Mouse (Mus musculus) cortical plate, adult 2 months (tissue): ENCODE measurements at regions not wholly inside any gene's neighbourhood (a gene's known extent, or its start where the extent isn't known, plus 50 kb on each side); places are given as distances from the start of the nearest gene placed in this dataset.

Experiments used
- CTCF ChIP-seq: fragments of 200-500 bp; IDR thresholded peaks from 2 replicates; pipeline ENCODE4 v1.5.1; 2011; ENCODE audit warnings: mild to moderate bottlenecking, control low read depth, low read length; ENCODE audit not compliant: insufficient read depth; ENCODE audit errors: extremely low read depth
- POLR2A ChIP-seq: fragments of 200-500 bp; IDR thresholded peaks from 2 replicates; pipeline ENCODE4 v1.6.1; 2011; ENCODE audit warnings: mild to moderate bottlenecking, low read length, control low read depth; ENCODE audit not compliant: insufficient read depth; ENCODE audit errors: extremely low read depth

DNA sequence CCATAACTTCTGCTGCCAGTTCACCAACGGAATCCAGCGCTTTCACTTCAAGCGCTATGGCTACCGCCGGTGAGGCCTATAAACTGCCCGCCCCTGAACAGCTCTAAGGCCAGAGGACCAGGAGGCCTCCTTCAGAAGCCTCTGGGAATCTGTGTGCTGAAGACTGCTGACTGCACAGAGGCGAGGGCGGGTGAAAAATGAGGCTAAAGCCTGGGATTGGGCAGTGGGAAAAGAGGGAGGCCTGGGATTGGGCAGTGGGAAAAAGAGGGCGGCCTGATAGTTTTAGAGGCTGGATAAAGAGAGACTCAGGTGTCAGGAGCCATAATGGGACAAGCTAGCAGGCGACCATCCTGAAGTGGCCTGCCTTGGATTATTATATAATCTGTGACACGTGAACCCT lies 80.8 kb downstream of the Plekhb2 start:
- TF ChIP-seq CTCF (no peak), POLR2A (no peak)
